Mouse (Mus musculus): Measurements from ENCODE around the gene Slc22a5. TPM values are rescaled to one million over a fixed set of nuclear protein-coding genes. Genes with fewer than 3 reads are reported as not detected.

Slc22a5 gene
- polyA plus RNA-seq, 1 experiment from 2014 or later, result 5.3 TPM

- ATAC-seq (ENCODE audit: insufficient number of reproducible peaks, low FRiP score, low TSS enrichment, low read depth), result no peak
- no peak overlapping the region for H3K27ac ChIP-seq (replicated peaks; ENCODE audit: low read depth, low read length)
- DNase-seq (ENCODE audit: low spot score), result no peak
- no peak overlapping the region for H3K4me2 ChIP-seq (ENCODE audit: low read depth, severe bottlenecking)
- 90% methylated on average over 6 of the region's 6 CpGs for WGBS
- no peaks in the 10 kb centered on the region for H3K9me3 ChIP-seq (ENCODE audit: control insufficient read depth, low read length)
- no peaks in the 10 kb centered on the region for H3K36me3 ChIP-seq (ENCODE audit: control insufficient read depth, insufficient read depth, low read length)
- H3K4me3 ChIP-seq (ENCODE audit: low read depth, low read length), result no peak overlapping the region
- no peaks in the 10 kb centered on the region for H3K27me3 ChIP-seq (ENCODE audit: control insufficient read depth, insufficient read depth, low read length)
- no peak overlapping the region for H3K9ac ChIP-seq (ENCODE audit: low read length)
- H3K4me1 ChIP-seq (ENCODE audit: control insufficient read depth, insufficient read depth, low read length), result no peaks in the 10 kb centered on the region
These were observed 71.9 kb downstream of the Slc22a5 start for GRCm38 (mm10) chr11:53819511-53819910.

DNA sequence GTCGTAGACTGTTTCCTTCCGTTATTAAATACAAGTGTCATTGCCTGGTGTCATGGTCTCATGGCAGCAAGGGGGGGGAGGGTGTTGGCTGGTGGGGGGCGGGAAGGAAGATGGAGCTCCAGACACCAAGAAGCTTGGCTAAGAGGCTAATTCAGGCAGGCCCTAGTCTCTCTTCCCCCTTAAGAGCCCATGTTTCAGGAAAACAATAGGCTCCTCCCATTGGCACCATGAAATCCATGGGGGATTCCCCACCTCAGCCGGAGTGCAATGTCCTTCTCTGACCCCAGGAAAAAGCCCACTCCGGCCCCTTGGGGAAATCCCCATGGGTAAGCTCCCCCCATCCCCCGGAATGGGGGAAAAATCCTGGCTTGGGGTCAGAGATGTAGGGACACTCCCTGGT, 72.7 kb downstream of the Slc22a5 start:
- Histone ChIP-seq H3K4me3 (ENCODE audit: low read depth, low read length) (no peak overlapping the region), H3K27me3 (ENCODE audit: control insufficient read depth, insufficient read depth, low read length) (no peaks in the 10 kb centered on the region), H3K9me3 (ENCODE audit: control insufficient read depth, low read length) (no peaks in the 10 kb centered on the region), H3K27ac (replicated peaks; ENCODE audit: low read depth, low read length) (no peak overlapping the region), H3K4me2 (ENCODE audit: low read depth, severe bottlenecking) (no peak overlapping the region), H3K4me1 (ENCODE audit: control insufficient read depth, insufficient read depth, low read length) (no peaks in the 10 kb centered on the region), H3K36me3 (ENCODE audit: control insufficient read depth, insufficient read depth, low read length) (no peaks in the 10 kb centered on the region), H3K9ac (ENCODE audit: low read length) (no peak overlapping the region)
- ATAC-seq (ENCODE audit: insufficient number of reproducible peaks, low FRiP score, low TSS enrichment, low read depth) (no peak), DNase-seq (ENCODE audit: low spot score) (no peak)
- WGBS, result 66% methylated on average over 6 of the region's 6 CpGs

GRCm38 (mm10) chr11:53816841-53817375, 74.6 kb downstream of the Slc22a5 start:
- Histone ChIP-seq H3K4me1 (ENCODE audit: control insufficient read depth, insufficient read depth, low read length) (no peaks in the 10 kb centered on the region), H3K9ac (ENCODE audit: low read length) (no peak overlapping the region), H3K4me2 (ENCODE audit: low read depth, severe bottlenecking) (no peak overlapping the region), H3K4me3 (ENCODE audit: low read depth, low read length) (no peak overlapping the region), H3K9me3 (ENCODE audit: control insufficient read depth, low read length) (no peaks in the 10 kb centered on the region), H3K27ac (replicated peaks; ENCODE audit: low read depth, low read length) (no peak overlapping the region), H3K36me3 (ENCODE audit: control insufficient read depth, insufficient read depth, low read length) (no peaks in the 10 kb centered on the region), H3K27me3 (ENCODE audit: control insufficient read depth, insufficient read depth, low read length) (no peaks in the 10 kb centered on the region)
- ATAC-seq (ENCODE audit: insufficient number of reproducible peaks, low FRiP score, low TSS enrichment, low read depth) (no peak), DNase-seq (ENCODE audit: low spot score) (no peak)
- 86% methylated on average over 5 of the region's 5 CpGs for WGBS

GRCm38 (mm10) chr11:53814810-53815209, 76.7 kb downstream of the Slc22a5 start:
- no peaks in the 10 kb centered on the region for H3K9me3 ChIP-seq (ENCODE audit: control insufficient read depth, low read length)
- no peak for DNase-seq (ENCODE audit: low spot score)
- H3K4me1 ChIP-seq (ENCODE audit: control insufficient read depth, insufficient read depth, low read length), result no peaks in the 10 kb centered on the region
- no peak overlapping the region for H3K4me2 ChIP-seq (ENCODE audit: low read depth, severe bottlenecking)
- no peaks in the 10 kb centered on the region for H3K36me3 ChIP-seq (ENCODE audit: control insufficient read depth, insufficient read depth, low read length)
- no peaks in the 10 kb centered on the region for H3K27me3 ChIP-seq (ENCODE audit: control insufficient read depth, insufficient read depth, low read length)
- ATAC-seq (ENCODE audit: insufficient number of reproducible peaks, low FRiP score, low TSS enrichment, low read depth), result no peak
- H3K27ac ChIP-seq (replicated peaks; ENCODE audit: low read depth, low read length), result no peak overlapping the region
- 69% methylated on average over 3 of the region's 3 CpGs for WGBS
- no peak overlapping the region for H3K9ac ChIP-seq (ENCODE audit: low read length)
- no peak overlapping the region for H3K4me3 ChIP-seq (ENCODE audit: low read depth, low read length)

Other genes with a start within 250 kb of the Slc22a5 start
- gene Rad50, start 184.3 kb downstream of the Slc22a5 start, polyA plus RNA-seq (2014; fragmentation: Nextera tagmentation; extraction: Ambion mirVana), result 26.4 and 28.7 TPM in 2 replicates
- gene Il5, start 170.9 kb downstream of the Slc22a5 start, polyA plus RNA-seq (2014; fragmentation: Nextera tagmentation; extraction: Ambion mirVana), result 0.09 TPM in 1 of 2 replicates, not detected in the other
- gene Irf1, start 121.6 kb downstream of the Slc22a5 start, polyA plus RNA-seq (2014; fragmentation: Nextera tagmentation; extraction: Ambion mirVana), result 8.0 and 8.9 TPM in 2 replicates
- gene Gm17334, start 118.5 kb downstream of the Slc22a5 start, polyA plus RNA-seq (2014; fragmentation: Nextera tagmentation; extraction: Ambion mirVana), result 0.35 TPM in 1 of 2 replicates, not detected in the other
- gene Gm12216, start 32.4 kb downstream of the Slc22a5 start, polyA plus RNA-seq (2014; fragmentation: Nextera tagmentation; extraction: Ambion mirVana), result 0.47 TPM in 1 of 2 replicates, not detected in the other
- 2.6 and 2.9 TPM in 2 replicates for gene Slc22a21, start 88.7 kb upstream of the Slc22a5 start, polyA plus RNA-seq (2014; fragmentation: Nextera tagmentation; extraction: Ambion mirVana)
- gene Slc22a4, start 136.4 kb upstream of the Slc22a5 start, polyA plus RNA-seq (2014; fragmentation: Nextera tagmentation; extraction: Ambion mirVana), result 0.89 and 1.1 TPM in 2 replicates
- gene Pdlim4, start 177.4 kb upstream of the Slc22a5 start, polyA plus RNA-seq (2014; fragmentation: Nextera tagmentation; extraction: Ambion mirVana), result 166 and 178 TPM in 2 replicates
- 39.3 and 44.3 TPM in 2 replicates for gene P4ha2, start 208.4 kb upstream of the Slc22a5 start, polyA plus RNA-seq (2014; fragmentation: Nextera tagmentation; extraction: Ambion mirVana)